Mouse (Mus musculus) urinary bladder, postnatal 36 days (tissue): Measurements from ENCODE around the gene Ndrg2.
"Not testable (repeated sequence)": the region's sequence is repeated elsewhere in the genome, so short reads cannot be mapped to it uniquely, and the experiment has no call there.

Experiments used
- DNase-seq, 2 experiments: peaks; one replicate each; pipeline ENCODE4 v3.0.0; 2022; ENCODE audit warnings: low spot score in 2 of 2, mixed read lengths in 1 of 2

The Ndrg2 gene

GRCm38 (mm10) chr14:51913960-51914762 lies at the start of gene Ndrg2:
Ndrg2 (minus strand) TSS chr14:51914158.
- peak; percentile 73 to 86 for DNase-seq

GRCm38 (mm10) chr14:51960316-51960715 lies 46.4 kb upstream of the Ndrg2 start:
- peak in 1 of 2 experiments; percentile 15 for DNase-seq

- DNase-seq = no peak
Measured at GRCm38 (mm10) chr14:51943336-51943735, 29.4 kb upstream of the Ndrg2 start.

- DNase-seq = no peak
Measured at GRCm38 (mm10) chr14:51942236-51942635, 28.3 kb upstream of the Ndrg2 start.

- no peak for DNase-seq
Measured at GRCm38 (mm10) chr14:51941577-51941976, 27.6 kb upstream of the Ndrg2 start.

- peak; percentile 35 to 49 for DNase-seq
Measured at GRCm38 (mm10) chr14:51940944-51941560, 27.1 kb upstream of the Ndrg2 start.

- no peak for DNase-seq
Measured at GRCm38 (mm10) chr14:51939005-51939404, 25.0 kb upstream of the Ndrg2 start.

- no peak for DNase-seq
Measured at GRCm38 (mm10) chr14:51932092-51933020, 18.4 kb upstream of the Ndrg2 start.

GRCm38 (mm10) chr14:51930824-51931223 lies 16.9 kb upstream of the Ndrg2 start:
- peak; percentile 61 to 74 for DNase-seq

GRCm38 (mm10) chr14:51929968-51930367 lies 16.0 kb upstream of the Ndrg2 start:
- no peak for DNase-seq

GRCm38 (mm10) chr14:51929309-51929943 lies 15.5 kb upstream of the Ndrg2 start:
- DNase-seq = peak in 1 of 2 experiments; percentile 71

GRCm38 (mm10) chr14:51926930-51927329 lies 13.0 kb upstream of the Ndrg2 start:
- DNase-seq = not testable (repeated sequence)

GRCm38 (mm10) chr14:51923492-51923891 lies 9.5 kb upstream of the Ndrg2 start:
- peak; percentile 46 to 50 for DNase-seq

- no peak for DNase-seq
Measured at GRCm38 (mm10) chr14:51922910-51923309, 9.0 kb upstream of the Ndrg2 start.

- DNase-seq = no peak
Measured at GRCm38 (mm10) chr14:51922571-51922865, 8.6 kb upstream of the Ndrg2 start, which contains the start of gene Rnase13. Rnase13 (minus strand) TSS chr14:51922773.

GRCm38 (mm10) chr14:51921759-51922570 lies 8.0 kb upstream of the Ndrg2 start:
- peak; percentile 47 to 60 for DNase-seq

- DNase-seq = no peak
Measured at GRCm38 (mm10) chr14:51918966-51919365, 5.0 kb upstream of the Ndrg2 start.

GRCm38 (mm10) chr14:51918125-51918524 lies 4.2 kb upstream of the Ndrg2 start, which contains the start of gene Tppp2:
Tppp2 (plus strand) TSS chr14:51918425.
- no peak for DNase-seq

GRCm38 (mm10) chr14:51916539-51916938 lies 2.6 kb upstream of the Ndrg2 start:
- no peak for DNase-seq

- DNase-seq = no peak
Measured at GRCm38 (mm10) chr14:51915030-51915429, 1.1 kb upstream of the Ndrg2 start.
